Mouse (Mus musculus): ENCODE data around the gene Limd1. TPM values are rescaled to one million over a fixed set of nuclear protein-coding genes. Genes with fewer than 3 reads are reported as not detected.
A peak's percentile ranks its signal among the peaks of the same experiment; 100 is the strongest.

The Limd1 gene
- polyA plus RNA-seq, 1 experiment: 15.4 TPM

- no peak for TF ChIP-seq POLR2A (IDR thresholded peaks at IDR 0.05; ENCODE audit: borderline replicate concordance, extremely low read depth, insufficient read depth, insufficient read length, poor library complexity, severe bottlenecking)
- TF ChIP-seq CTCF (IDR thresholded peaks at IDR 0.05; ENCODE audit: borderline replicate concordance, extremely low read depth, insufficient read depth, insufficient read length): no peak
- DNase-seq (ENCODE audit: low read depth): peak; percentile 79
These were observed 11.3 kb upstream of the Limd1 start for GRCm38 (mm10) chr9:123467141-123467620.

GRCm38 (mm10) chr9:123468406-123469085, 10.0 kb upstream of the Limd1 start:
- no peak for TF ChIP-seq CTCF (IDR thresholded peaks at IDR 0.05; ENCODE audit: borderline replicate concordance, extremely low read depth, insufficient read depth, insufficient read length)
- TF ChIP-seq POLR2A (IDR thresholded peaks at IDR 0.05; ENCODE audit: borderline replicate concordance, extremely low read depth, insufficient read depth, insufficient read length, poor library complexity, severe bottlenecking): no peak
- DNase-seq (ENCODE audit: low read depth): no peak

GRCm38 (mm10) chr9:123469087-123469486, 9.4 kb upstream of the Limd1 start:
- TF ChIP-seq CTCF (IDR thresholded peaks at IDR 0.05; ENCODE audit: borderline replicate concordance, extremely low read depth, insufficient read depth, insufficient read length) (no peak), POLR2A (IDR thresholded peaks at IDR 0.05; ENCODE audit: borderline replicate concordance, extremely low read depth, insufficient read depth, insufficient read length, poor library complexity, severe bottlenecking) (no peak)
- DNase-seq (ENCODE audit: low read depth): no peak

GRCm38 (mm10) chr9:123473377-123473776, 5.1 kb upstream of the Limd1 start:
- TF ChIP-seq CTCF (IDR thresholded peaks at IDR 0.05; ENCODE audit: borderline replicate concordance, extremely low read depth, insufficient read depth, insufficient read length): no peak
- TF ChIP-seq POLR2A (IDR thresholded peaks at IDR 0.05; ENCODE audit: borderline replicate concordance, extremely low read depth, insufficient read depth, insufficient read length, poor library complexity, severe bottlenecking): no peak
- DNase-seq (ENCODE audit: low read depth): no peak

- DNase-seq (ENCODE audit: low read depth): no peak
- no peak for TF ChIP-seq POLR2A (IDR thresholded peaks at IDR 0.05; ENCODE audit: borderline replicate concordance, extremely low read depth, insufficient read depth, insufficient read length, poor library complexity, severe bottlenecking)
- TF ChIP-seq CTCF (IDR thresholded peaks at IDR 0.05; ENCODE audit: borderline replicate concordance, extremely low read depth, insufficient read depth, insufficient read length): no peak
These were observed 2.9 kb upstream of the Limd1 start for GRCm38 (mm10) chr9:123475569-123475968.

- TF ChIP-seq POLR2A (IDR thresholded peaks at IDR 0.05; ENCODE audit: borderline replicate concordance, extremely low read depth, insufficient read depth, insufficient read length, poor library complexity, severe bottlenecking) (no peak), CTCF (IDR thresholded peaks at IDR 0.05; ENCODE audit: borderline replicate concordance, extremely low read depth, insufficient read depth, insufficient read length) (peak; percentile 60)
- peak; percentile 64 for DNase-seq (ENCODE audit: low read depth)
These were observed 398 bp upstream of the Limd1 start for GRCm38 (mm10) chr9:123478031-123478585.

- peak; percentile 35 for DNase-seq (ENCODE audit: low read depth)
These were observed 727 bp downstream of the Limd1 start for GRCm38 (mm10) chr9:123479196-123479669.

GRCm38 (mm10) chr9:123479876-123480252, 1.4 kb downstream of the Limd1 start:
- TF ChIP-seq CTCF (IDR thresholded peaks at IDR 0.05; ENCODE audit: borderline replicate concordance, extremely low read depth, insufficient read depth, insufficient read length) (no peak), POLR2A (IDR thresholded peaks at IDR 0.05; ENCODE audit: borderline replicate concordance, extremely low read depth, insufficient read depth, insufficient read length, poor library complexity, severe bottlenecking) (no peak)

More at GRCm38 (mm10) chr9:123479196-123479669, 727 bp downstream of the Limd1 start:
- no peak for TF ChIP-seq POLR2A (IDR thresholded peaks at IDR 0.05; ENCODE audit: borderline replicate concordance, extremely low read depth, insufficient read depth, insufficient read length, poor library complexity, severe bottlenecking)
- no peak for TF ChIP-seq CTCF (IDR thresholded peaks at IDR 0.05; ENCODE audit: borderline replicate concordance, extremely low read depth, insufficient read depth, insufficient read length)

GRCm38 (mm10) chr9:123480253-123480921, 1.9 kb downstream of the Limd1 start:
- TF ChIP-seq POLR2A (IDR thresholded peaks at IDR 0.05; ENCODE audit: borderline replicate concordance, extremely low read depth, insufficient read depth, insufficient read length, poor library complexity, severe bottlenecking): no peak
- no peak for DNase-seq (ENCODE audit: low read depth)

More at GRCm38 (mm10) chr9:123479876-123480252, 1.4 kb downstream of the Limd1 start:
- DNase-seq (ENCODE audit: low read depth): no peak

GRCm38 (mm10) chr9:123481136-123481535, 2.6 kb downstream of the Limd1 start:
- DNase-seq (ENCODE audit: low read depth): no peak
- TF ChIP-seq POLR2A (IDR thresholded peaks at IDR 0.05; ENCODE audit: borderline replicate concordance, extremely low read depth, insufficient read depth, insufficient read length, poor library complexity, severe bottlenecking): no peak
- no peak for TF ChIP-seq CTCF (IDR thresholded peaks at IDR 0.05; ENCODE audit: borderline replicate concordance, extremely low read depth, insufficient read depth, insufficient read length)

- TF ChIP-seq CTCF (IDR thresholded peaks at IDR 0.05; ENCODE audit: borderline replicate concordance, extremely low read depth, insufficient read depth, insufficient read length): no peak
- TF ChIP-seq POLR2A (IDR thresholded peaks at IDR 0.05; ENCODE audit: borderline replicate concordance, extremely low read depth, insufficient read depth, insufficient read length, poor library complexity, severe bottlenecking): no peak
- DNase-seq (ENCODE audit: low read depth): no peak
These were observed 5.1 kb downstream of the Limd1 start for GRCm38 (mm10) chr9:123483598-123483997.

All from brain, embryonic 14.5 days (tissue).